Mouse (Mus musculus): Measurements from ENCODE around the gene Kcnmb1. TPM values are rescaled to one million over a fixed set of nuclear protein-coding genes. Genes with fewer than 3 reads are reported as not detected.

Gene Kcnmb1
- polyA plus RNA-seq, 1 experiment from 2014 or later, result 0.26 TPM

DNA sequence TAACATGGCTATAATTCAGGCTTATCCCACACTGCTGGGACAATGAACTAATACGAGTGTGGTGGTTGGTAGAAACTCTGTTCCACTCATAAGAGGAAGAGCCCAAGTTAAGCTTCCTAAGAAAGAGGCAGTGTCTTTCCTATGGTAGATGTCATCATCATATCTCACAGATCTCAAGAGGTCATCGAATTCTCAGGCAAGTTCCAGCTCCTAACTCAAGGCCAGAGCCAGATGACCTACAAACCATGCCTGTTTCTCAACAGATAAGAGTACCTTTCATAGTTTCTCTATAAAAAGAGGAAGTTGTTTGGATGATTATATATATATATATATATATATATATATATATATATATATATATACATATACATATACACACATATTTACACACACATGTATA lies 23.7 kb downstream of the Kcnmb1 start:
- 0 out of 2 replicates have a peak, but pooled peaks cover 1% of the 10 kb centered on the region for H3K4me1 ChIP-seq (replicated peaks)
- H3K4me3 ChIP-seq, result no peak overlapping the region
- no peaks in the 10 kb centered on the region for H3K9me3 ChIP-seq
- H3K27me3 ChIP-seq (ENCODE audit: insufficient read depth, poor library complexity, severe bottlenecking), result no peaks in the 10 kb centered on the region
- no peak overlapping the region for H3K27ac ChIP-seq
- H3K36me3 ChIP-seq, result no peaks in the 10 kb centered on the region
- no peak for DNase-seq (ENCODE audit: low spot score)
- 88% methylated on average over 2 of the region's 2 CpGs for WGBS

DNA sequence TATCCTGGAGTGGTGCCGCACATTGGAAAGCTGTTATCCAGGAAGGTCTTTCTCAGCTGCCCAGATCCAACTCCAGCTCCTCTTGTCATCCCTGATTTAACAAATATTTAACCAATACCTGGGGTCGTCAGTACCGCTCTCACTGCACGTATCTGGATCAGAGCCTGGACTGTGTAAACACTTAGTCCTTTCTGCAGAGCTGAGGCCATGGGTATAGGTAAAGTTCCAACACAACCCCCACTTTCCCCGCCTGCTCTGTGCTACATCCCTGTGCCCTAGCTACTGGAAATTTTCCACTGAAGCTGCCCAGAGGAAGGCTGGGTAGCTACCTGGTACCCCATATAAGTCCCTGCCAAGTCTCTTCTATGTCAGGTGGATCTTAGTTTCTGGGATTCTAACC lies 27.2 kb downstream of the Kcnmb1 start:
- Histone ChIP-seq H3K27me3 (ENCODE audit: insufficient read depth, poor library complexity, severe bottlenecking) (peaks cover 9% of the 10 kb centered on the region; the same call in 1 of the 2 replicates), H3K9me3 (no peaks in the 10 kb centered on the region), H3K4me1 (replicated peaks) (peaks cover 18% of the 10 kb centered on the region), H3K4me3 (no peak overlapping the region), H3K27ac (no peak overlapping the region), H3K36me3 (no peaks in the 10 kb centered on the region)
- 84% methylated on average over 5 of the region's 5 CpGs for WGBS
- DNase-seq (ENCODE audit: low spot score), result no peak

DNA sequence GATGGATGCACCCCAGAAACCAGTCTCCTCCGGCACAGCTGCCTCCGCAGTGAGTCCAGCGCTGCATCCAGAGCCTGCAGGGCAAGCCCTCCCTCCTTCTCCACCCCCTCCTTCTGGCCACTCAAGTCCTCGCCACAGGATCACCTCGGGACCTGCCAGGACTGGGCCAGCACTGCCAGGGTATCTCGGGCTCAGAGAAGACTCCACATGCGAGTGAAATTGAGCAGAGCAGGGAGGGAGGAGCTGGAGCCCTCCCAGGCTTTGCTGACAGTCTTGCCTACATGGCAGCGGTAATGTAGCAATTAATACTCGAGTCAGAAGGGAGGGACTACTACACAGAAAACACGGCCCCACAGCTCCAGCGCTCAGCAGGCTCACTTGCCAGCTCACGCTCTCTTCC lies 30.1 kb downstream of the Kcnmb1 start, which contains the start of gene Kcnip1:
TSS of gene Kcnip1 (minus strand) at position 215 of the 400 bp plus-strand sequence.
- no peaks in the 10 kb centered on the region for H3K36me3 ChIP-seq
- H3K4me3 ChIP-seq, result no peak within 1 kb of the TSS
- H3K27me3 ChIP-seq (ENCODE audit: insufficient read depth, poor library complexity, severe bottlenecking), result peaks cover 9% of the 10 kb centered on the region; the same call in 1 of the 2 replicates
- no peaks in the 10 kb centered on the region for H3K9me3 ChIP-seq
- H3K4me1 ChIP-seq (replicated peaks), result peaks cover 18% of the 10 kb centered on the region
- DNase-seq (ENCODE audit: low spot score), result no peak
- 28% methylated on average over 12 of the region's 12 CpGs for WGBS
- peak within 1 kb of the TSS; percentile 24; the same call in 1 of the 2 replicates for H3K27ac ChIP-seq

DNA sequence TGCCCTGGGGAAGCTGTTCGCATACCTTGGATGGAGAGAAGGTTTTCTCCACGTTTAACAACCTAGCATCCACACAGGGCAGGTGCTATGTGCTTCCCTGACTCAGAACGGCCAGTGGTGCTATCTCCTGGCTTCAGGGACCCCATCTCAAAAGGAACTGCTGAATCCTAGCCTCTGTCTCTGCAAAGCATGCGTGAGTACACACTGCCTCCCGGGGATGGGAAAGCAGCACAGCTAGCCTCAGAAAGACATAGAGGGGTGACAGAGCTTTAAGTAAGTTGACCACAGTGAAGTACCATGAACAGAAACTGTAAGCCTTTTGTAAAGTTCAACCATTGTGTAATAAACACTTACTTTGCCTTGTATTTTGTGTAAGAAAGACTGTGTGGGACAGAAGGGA lies 30.7 kb downstream of the Kcnmb1 start:
- Histone ChIP-seq H3K9me3 (no peaks in the 10 kb centered on the region), H3K4me1 (replicated peaks) (peaks cover 23% of the 10 kb centered on the region), H3K27me3 (ENCODE audit: insufficient read depth, poor library complexity, severe bottlenecking) (peaks cover 9% of the 10 kb centered on the region; the same call in 1 of the 2 replicates), H3K36me3 (no peaks in the 10 kb centered on the region), H3K4me3 (no peak overlapping the region), H3K27ac (no peak overlapping the region)
- 61% methylated on average over 5 of the region's 5 CpGs for WGBS
- DNase-seq (ENCODE audit: low spot score), result no peak

DNA sequence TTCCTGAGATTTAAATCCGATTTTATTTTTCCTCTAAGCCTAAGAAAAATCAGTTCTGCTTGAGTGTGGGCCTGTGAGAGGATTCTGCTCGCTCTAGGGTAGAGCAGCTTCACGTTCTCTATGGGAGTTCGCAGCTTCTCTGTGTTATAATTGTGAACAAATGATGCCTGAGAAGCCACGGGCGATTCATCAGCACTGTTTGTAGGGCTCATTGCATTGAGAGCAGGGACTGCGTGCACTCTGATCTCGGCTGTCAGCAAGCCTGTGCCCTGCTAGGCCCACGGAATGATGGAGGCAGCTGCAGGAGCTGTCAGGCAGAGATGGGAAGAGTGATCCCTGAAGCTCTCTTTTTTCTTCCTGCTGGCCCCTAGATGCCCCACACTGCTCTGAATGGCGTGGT lies 35.4 kb downstream of the Kcnmb1 start:
- Histone ChIP-seq H3K36me3 (no peaks in the 10 kb centered on the region), H3K27me3 (ENCODE audit: insufficient read depth, poor library complexity, severe bottlenecking) (0 out of 2 replicates have a peak, but pooled peaks cover 4% of the 10 kb centered on the region), H3K27ac (no peak overlapping the region), H3K4me3 (no peak overlapping the region), H3K4me1 (replicated peaks) (peaks cover 4% of the 10 kb centered on the region; the same call in 1 of the 2 replicates), H3K9me3 (no peaks in the 10 kb centered on the region)
- DNase-seq (ENCODE audit: low spot score), result no peak
- 55% methylated on average over 10 of the region's 10 CpGs for WGBS

DNA sequence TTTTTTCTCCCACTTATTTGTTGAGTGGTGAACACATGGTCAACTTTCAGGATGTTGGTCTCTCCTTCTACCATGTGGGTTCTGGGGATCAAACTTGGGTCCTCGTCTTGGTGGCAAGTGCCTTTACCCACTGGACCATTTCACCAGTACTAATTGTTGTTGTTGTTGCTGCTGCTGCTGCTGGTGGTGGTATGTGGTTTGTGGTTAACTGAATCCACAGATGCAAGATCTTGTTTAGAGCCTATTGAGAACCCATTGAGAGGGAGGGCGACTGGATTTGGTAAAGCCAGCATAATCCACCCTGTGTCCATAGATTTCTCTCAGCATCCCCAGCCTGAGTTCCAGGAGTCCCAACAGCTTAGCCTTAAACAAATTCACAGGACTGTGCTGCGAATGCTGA lies 37.6 kb downstream of the Kcnmb1 start:
- 86% methylated on average over 3 of the region's 3 CpGs for WGBS
- Histone ChIP-seq H3K36me3 (no peaks in the 10 kb centered on the region), H3K4me1 (replicated peaks) (0 out of 2 replicates have a peak, but pooled peaks cover 4% of the 10 kb centered on the region), H3K27me3 (ENCODE audit: insufficient read depth, poor library complexity, severe bottlenecking) (no peaks in the 10 kb centered on the region), H3K27ac (no peak overlapping the region), H3K4me3 (no peak overlapping the region), H3K9me3 (no peaks in the 10 kb centered on the region)
- DNase-seq (ENCODE audit: low spot score), result no peak

DNA sequence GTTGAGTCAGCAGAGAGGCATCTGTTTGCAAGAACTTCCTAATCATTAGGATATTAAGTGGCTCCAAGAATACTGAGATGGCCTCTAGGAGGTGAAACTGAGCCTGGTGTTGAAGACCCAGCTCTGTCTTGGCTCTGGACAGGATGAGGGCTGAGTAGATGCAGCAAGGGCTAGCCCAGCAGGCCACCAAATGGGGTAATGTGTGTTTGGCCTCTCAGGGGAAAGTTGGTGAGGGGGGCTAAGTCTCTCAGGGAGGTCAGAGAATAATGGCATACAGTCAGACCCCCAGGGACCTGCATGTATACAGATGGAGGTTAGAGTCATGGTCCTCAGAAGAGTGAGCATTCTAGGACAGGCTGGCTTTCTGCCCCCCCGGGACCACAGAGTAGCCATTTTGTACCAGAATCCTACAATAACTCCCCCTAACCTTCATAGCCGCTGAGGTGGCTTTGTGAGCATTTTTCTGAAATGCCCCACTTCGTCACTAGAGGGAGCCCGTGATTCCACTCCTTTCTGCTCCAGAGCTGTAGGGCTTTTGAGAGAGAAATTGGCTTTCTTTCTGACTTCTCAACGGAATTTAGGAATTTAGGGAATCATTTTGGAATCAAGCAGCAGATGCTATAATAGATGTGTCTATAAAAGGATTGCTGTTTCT lies 39.3 kb downstream of the Kcnmb1 start:
- H3K4me1 ChIP-seq (replicated peaks), result 0 out of 2 replicates have a peak, but pooled peaks cover 4% of the 10 kb centered on the region
- H3K36me3 ChIP-seq, result no peaks in the 10 kb centered on the region
- H3K27ac ChIP-seq, result no peak overlapping the region
- no peaks in the 10 kb centered on the region for H3K27me3 ChIP-seq (ENCODE audit: insufficient read depth, poor library complexity, severe bottlenecking)
- no peaks in the 10 kb centered on the region for H3K9me3 ChIP-seq
- 16% methylated on average over 5 of the region's 5 CpGs for WGBS
- no peak overlapping the region for H3K4me3 ChIP-seq
- peak; percentile 50 for DNase-seq (ENCODE audit: low spot score)

DNA sequence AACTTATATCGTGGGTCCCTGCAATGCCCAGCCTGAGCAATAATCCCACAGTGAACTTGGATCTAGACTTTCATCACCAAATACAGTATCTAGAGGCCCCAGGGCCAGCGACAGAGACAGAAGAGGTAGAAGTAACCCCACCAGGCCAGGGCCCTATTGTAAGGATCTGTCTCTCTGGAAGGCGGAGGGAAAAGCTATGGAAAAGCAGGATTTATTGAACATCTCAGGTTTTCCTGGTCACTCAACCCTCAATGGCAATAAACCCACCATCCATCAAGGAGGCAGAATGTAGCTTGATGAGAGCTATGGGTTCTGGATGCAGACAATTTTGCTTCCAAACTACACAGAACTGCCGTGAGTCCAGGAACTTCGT lies 39.8 kb downstream of the Kcnmb1 start:
- WGBS, result 74% methylated on average over 5 of the region's 5 CpGs
- Histone ChIP-seq H3K27me3 (ENCODE audit: insufficient read depth, poor library complexity, severe bottlenecking) (no peaks in the 10 kb centered on the region), H3K36me3 (no peaks in the 10 kb centered on the region), H3K4me3 (no peak overlapping the region), H3K27ac (no peak overlapping the region), H3K4me1 (replicated peaks) (0 out of 2 replicates have a peak, but pooled peaks cover 4% of the 10 kb centered on the region), H3K9me3 (no peaks in the 10 kb centered on the region)
- DNase-seq (ENCODE audit: low spot score), result no peak

DNA sequence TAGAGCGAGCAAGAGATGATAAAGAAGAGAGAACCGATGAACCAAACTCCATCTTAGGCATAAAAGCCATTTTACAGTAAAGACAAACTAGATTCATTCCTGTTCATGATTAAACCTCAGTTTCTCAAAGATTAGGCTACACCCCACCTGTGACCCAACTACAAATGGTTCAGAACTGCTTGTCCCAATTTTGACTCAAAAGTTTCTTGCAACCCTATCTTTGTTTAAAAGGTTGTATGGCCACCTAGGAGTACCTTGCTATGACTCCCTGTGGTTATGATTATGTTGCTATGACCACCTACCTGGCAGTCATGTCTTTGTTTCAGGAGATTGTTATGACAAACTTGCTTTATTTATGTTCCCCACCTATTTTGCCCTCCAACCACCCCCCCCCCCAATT lies 44.8 kb downstream of the Kcnmb1 start:
- no peaks in the 10 kb centered on the region for H3K27me3 ChIP-seq (ENCODE audit: insufficient read depth, poor library complexity, severe bottlenecking)
- H3K4me3 ChIP-seq, result no peak overlapping the region
- H3K4me1 ChIP-seq (replicated peaks), result 0 out of 2 replicates have a peak, but pooled peaks cover 3% of the 10 kb centered on the region
- DNase-seq (ENCODE audit: low spot score), result no peak
- no peaks in the 10 kb centered on the region for H3K9me3 ChIP-seq
- no peaks in the 10 kb centered on the region for H3K36me3 ChIP-seq
- H3K27ac ChIP-seq, result no peak overlapping the region
- WGBS, result 94% methylated on average over 2 of the region's 2 CpGs

DNA sequence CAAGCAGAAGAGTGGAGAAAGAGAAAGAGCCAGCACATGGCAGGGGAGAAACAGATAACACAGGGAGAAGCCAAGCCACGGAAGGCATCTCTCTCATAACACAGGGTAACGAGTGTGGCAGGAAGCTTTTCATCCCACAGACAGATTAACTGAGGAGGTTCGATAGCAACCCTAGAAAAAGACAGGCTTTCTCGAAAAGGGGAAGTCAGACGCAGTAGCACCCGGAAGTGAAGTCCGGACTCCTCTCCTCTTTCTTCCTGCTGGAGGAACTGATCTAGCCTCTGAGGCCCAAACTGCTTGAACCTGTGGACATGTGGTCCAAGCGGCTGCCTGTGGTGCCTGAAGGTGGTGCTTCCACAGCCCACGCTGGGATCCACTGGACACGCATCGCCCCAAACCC lies 45.4 kb downstream of the Kcnmb1 start:
- H3K36me3 ChIP-seq, result no peaks in the 10 kb centered on the region
- 87% methylated on average over 11 of the region's 11 CpGs for WGBS
- no peaks in the 10 kb centered on the region for H3K9me3 ChIP-seq
- no peak overlapping the region for H3K27ac ChIP-seq
- H3K4me3 ChIP-seq, result no peak overlapping the region
- no peak for DNase-seq (ENCODE audit: low spot score)
- H3K27me3 ChIP-seq (ENCODE audit: insufficient read depth, poor library complexity, severe bottlenecking), result no peaks in the 10 kb centered on the region
- H3K4me1 ChIP-seq (replicated peaks), result 0 out of 2 replicates have a peak, but pooled peaks cover 3% of the 10 kb centered on the region

DNA sequence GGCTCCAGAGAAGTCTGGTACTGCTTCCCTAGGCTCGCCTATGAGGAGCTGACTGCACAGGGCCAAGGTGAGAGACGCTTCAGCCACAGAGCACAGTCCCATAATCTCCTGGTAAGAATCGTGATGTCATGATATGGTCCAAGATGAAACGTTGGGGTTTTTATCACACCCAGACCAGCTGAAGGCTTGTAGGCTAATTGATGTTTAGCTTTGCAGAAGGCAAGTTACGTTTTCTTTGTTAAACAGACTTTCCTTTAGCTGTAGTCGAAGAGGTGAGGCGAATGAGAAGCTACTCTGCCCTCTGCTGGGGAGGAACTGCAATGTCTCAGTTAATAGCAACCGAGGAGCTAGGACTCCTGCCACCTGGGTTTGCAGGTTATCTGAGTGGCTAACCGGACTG lies 45.9 kb downstream of the Kcnmb1 start:
- WGBS, result 55% methylated on average over 9 of the region's 9 CpGs

DNA sequence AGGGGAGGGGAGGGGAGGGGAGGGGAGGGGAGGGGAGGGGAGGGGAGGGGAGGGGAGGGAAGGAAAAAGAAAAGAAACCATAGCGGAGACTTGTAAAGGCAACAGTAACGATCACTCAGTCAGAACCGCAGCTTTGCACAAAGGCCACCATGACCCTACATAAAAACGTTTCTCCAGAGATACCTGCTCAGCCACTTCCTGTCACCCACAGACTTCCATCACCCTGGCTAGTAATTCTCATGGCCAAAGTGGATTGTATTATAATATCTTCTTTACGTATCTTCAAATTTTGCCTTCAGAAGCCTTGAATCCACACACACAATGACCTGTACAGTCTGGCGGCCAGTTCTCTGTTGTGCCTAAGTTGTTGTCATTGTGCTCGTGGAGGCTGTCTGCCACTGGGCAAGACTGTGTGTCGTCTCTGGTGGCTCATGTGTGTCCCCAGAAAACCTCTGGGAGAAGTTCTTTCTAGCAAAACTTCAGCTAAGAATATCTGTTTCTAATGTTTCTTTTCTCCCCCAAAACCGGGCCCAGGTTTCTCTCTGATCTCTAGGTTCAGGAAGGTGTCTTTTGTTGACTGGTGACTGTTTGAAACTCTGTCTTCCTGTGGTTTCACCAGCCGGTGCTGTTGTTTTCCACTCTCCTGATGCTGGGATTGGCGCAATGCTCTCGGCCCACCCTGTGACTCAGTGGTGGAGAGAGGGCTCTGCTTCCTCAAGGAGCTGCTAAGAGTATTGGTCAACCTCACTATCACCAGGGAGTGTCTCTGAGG lies 46.7 kb downstream of the Kcnmb1 start:
- H3K36me3 ChIP-seq, result no peaks in the 10 kb centered on the region
- H3K9me3 ChIP-seq, result no peaks in the 10 kb centered on the region
- no peak overlapping the region for H3K4me3 ChIP-seq
- WGBS, result 81% methylated on average over 12 of the region's 12 CpGs
- 0 out of 2 replicates have a peak, but pooled peaks cover 3% of the 10 kb centered on the region for H3K4me1 ChIP-seq (replicated peaks)
- H3K27ac ChIP-seq, result no peak overlapping the region
- no peak for DNase-seq (ENCODE audit: low spot score)
- H3K27me3 ChIP-seq (ENCODE audit: insufficient read depth, poor library complexity, severe bottlenecking), result no peaks in the 10 kb centered on the region

More for the DNA sequence above, 45.9 kb downstream of the Kcnmb1 start:
- Histone ChIP-seq H3K36me3 (no peaks in the 10 kb centered on the region), H3K4me1 (replicated peaks) (0 out of 2 replicates have a peak, but pooled peaks cover 3% of the 10 kb centered on the region), H3K27me3 (ENCODE audit: insufficient read depth, poor library complexity, severe bottlenecking) (no peaks in the 10 kb centered on the region), H3K9me3 (no peaks in the 10 kb centered on the region), H3K4me3 (no peak overlapping the region), H3K27ac (no peak overlapping the region)
- peak; percentile 47 for DNase-seq (ENCODE audit: low spot score)
